Mouse (Mus musculus): Measurements from ENCODE around the gene Riiad1.

Riiad1 gene

DNA sequence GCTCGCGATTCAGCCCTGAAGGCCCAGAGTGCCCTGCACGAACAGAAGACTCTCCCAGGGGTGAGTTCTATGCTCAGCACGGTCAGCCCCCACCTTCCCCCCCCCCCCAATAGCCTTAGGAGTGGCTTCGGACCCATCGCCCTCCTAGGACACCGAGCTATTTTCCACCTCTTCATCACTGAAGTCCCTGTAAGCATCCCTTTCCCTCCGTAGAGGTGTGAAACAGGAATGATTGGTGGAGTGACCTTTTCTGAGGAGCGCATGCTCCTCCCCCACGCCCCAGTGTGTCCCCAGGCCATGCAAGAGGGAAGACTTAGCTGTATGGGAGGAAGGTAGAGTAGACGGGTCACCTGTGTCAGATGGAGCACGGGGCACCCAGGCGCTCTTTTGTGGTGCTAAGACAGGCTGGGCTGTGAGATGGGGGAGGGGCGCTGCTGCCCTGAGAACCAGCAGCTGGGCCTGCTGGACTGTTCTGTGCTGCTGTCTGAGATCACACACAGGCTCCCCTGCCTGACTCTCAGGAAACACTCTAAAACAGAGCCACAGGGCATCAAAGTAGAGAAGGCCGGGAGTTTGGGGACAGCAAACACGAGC, at the start of gene Riiad1:
Gene Riiad1, minus strand, starts transcription at position 51 of the 594 bp plus-strand sequence.
- no peak for DNase-seq (ENCODE audit: low spot score in 2 of 2)

DNA sequence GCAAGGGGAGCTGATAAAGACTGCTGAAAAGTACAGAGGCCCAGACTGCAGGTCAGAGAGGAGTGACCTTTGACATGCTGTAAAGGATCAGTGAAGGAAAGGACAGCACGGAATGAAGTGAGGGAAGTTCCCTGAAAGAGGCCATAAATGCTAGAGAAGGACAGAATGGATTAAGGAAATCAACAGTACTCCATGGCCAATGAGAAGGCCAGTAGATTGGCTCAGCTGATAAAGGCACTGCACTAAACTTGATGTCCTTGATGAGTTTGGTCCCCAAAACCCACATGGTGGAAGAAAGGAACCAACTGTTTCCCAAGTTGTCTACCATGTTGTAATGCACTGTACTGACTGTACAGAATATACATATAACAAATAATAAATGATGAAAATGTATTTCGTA, 46.6 kb upstream of the Riiad1 start:
- DNase-seq (ENCODE audit: low spot score in 2 of 2), result no peak

DNA sequence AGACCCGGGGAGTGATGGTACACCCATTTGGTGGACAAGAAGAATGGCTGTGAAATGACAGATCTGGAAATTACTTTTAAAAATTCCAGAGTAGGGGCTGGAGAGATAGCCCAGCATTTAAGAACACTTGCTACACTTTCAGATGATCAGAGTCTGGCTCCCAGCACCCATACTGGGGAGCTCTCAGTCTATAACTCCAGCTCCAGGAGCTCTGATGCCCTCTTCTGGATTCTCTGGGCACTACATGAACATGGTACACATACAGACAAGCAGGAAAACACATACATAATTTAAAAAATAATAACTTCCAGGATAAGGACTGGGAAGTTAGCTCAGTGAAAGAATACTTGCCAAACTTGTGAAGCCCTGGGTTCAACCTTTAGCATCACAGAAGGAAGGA, 26.5 kb upstream of the Riiad1 start:
- no peak for DNase-seq (ENCODE audit: low spot score in 2 of 2)

DNA sequence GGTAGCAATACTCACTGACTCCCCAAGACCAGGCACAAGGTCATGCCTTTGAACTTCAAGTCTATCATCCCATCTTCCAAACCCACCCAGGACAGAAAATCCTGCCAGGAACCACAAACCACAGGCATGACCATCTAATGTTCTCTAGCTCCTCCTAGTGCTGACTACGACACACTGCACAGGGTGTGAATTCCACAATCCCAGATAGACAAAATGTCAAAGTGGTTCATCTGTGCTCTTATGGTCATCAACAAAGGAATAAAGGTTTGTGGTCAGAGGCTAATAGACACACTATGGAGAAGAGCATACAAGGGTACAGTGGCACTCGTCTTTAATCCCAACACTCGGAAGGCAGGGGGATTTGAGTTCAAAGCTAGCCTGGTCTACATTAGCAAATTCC, 22.1 kb upstream of the Riiad1 start:
- no peak for DNase-seq (ENCODE audit: low spot score in 2 of 2)

DNA sequence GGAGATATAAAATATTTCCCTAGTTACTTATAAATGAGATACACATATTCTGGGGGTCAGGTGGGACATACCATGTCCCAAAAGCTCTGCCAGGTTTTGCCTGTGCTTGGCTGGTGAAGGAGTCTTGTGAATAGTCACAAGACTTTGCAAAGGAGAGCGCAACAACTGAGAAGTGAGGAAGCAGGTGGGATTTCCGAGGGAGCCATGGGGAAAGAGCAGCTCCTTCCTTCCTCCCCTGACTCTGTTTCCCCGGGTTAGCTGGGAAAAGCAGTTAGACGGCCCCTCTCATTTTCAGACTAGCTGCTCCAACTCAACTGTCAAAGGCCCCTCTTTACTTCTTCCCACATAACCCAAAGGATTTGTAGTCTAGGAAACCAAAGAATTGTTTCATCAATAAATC, 17.0 kb upstream of the Riiad1 start:
- DNase-seq (ENCODE audit: low spot score in 2 of 2), result no peak

DNA sequence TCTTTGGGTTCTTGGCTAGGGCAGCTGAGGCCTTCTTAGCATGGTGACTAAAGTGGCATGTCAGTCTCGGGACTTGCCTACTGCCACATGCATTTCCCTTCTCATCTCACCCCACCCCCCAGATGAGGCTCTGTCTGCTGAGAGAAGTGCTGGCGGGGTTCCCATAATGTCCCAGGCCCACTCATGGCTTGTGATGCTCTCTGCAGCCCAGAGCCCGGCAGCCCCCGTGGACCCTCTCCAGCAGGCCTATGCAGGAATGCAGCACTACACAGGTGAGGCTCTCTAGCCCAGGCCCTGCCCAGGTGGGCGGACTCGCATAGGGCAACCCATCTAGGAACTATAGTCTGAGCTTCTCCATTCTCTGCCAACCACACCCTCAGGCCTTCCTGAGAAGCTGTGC, 7.4 kb upstream of the Riiad1 start:
- no peak for DNase-seq (ENCODE audit: low spot score in 2 of 2)

DNA sequence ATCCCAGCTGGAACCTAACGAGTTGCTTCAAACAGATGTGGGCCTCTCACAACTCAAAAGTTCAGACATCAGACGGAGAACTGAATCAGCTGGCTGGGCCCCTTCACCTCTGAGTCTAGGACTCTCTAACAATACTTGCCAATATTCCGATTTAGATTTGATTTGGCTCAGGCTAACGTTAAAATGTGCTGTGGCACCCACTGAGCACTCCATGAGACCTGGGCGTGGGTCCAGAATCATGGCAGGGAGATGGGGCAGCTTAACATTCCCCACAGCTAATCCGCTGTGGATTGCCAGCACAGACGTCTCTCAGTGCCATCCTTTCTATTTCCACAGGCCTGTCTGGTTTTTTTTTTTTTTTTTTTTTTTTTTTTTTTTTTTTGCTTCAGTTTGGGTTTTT, 5.8 kb upstream of the Riiad1 start:
- no peak for DNase-seq (ENCODE audit: low spot score in 2 of 2)

DNA sequence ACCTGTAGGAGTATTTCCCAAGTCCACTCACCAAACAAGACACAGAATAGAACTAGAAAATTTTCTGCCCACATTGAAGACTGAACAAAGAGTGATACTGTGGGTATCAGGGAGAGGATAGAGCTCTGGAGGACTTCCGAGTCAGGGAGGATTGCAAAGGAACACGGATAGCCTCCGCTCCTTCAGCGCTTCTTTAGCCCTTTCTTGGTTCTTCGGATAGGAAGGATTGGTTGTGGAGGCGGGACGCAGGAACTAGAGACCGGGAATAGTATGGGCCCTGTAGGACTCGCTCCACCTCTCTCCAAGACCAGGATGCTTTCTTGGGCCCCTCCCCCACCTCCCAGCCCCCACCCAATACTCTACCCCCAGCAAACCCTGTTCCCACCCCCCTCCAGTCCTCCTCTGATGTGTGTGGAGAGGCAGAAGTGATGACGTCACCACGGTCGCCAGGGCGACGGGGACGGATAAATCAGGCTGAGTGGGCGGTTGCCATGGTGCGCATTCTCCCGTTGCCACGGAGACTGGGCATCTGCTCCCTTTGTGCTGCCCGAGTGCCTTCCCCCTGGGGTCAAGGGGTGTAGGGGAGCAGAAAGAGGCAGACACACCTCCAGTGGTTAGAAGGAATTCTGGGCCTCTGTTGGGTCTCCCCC, 3.8 kb upstream of the Riiad1 start:
- peak; percentile 97 for DNase-seq (ENCODE audit: low spot score in 2 of 2)

DNA sequence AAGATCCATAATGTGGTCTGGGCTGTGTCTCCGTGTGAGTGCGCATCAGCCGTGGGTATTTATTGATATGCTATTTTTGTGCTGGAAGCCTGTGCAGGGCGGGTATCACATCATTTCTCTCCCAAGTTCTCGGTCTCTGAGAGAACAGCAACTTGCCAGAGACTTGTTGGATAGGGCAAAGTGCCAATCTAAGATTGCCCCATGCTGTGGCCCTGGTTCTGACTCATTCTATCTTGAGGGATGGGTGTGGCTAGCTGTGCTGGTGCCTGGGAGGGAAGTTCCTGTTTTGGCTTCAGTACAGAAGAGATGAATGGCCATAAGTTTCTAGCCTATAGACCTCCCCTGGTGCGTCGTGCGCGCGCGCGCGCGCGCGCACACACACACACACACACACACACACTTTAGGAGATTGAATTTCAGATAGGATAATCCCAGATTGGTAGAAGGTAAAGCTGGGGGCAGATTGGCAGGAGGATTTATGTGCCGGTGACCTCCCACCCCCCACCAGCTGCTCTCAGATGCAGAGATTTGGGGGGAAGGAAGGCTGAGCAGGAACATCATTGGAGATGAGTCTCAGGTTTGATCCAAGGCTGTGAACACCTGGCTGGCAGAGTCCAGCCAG, 2.7 kb upstream of the Riiad1 start:
- DNase-seq (ENCODE audit: low spot score in 2 of 2), result no peak

DNA sequence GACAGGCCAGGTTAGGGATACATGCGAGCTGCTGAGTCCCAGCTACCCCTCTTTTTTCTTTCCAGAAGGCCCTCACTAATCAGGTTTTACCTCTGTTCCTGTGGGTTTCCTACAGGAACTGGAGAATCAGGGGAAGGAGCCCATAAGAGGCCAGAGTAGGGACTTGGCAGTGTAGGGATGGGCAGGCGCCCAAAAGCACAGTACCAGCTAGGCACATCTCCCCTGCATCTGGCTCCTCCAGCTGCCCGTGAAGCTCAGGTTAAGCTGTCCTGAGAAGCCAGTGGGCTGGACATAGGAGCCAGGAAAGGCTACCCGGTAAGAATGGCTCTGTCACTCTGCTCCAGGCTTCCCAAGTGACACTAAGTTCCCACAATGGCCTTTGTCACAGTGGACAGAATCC, 1.3 kb upstream of the Riiad1 start:
- DNase-seq (ENCODE audit: low spot score in 2 of 2), result no peak

DNA sequence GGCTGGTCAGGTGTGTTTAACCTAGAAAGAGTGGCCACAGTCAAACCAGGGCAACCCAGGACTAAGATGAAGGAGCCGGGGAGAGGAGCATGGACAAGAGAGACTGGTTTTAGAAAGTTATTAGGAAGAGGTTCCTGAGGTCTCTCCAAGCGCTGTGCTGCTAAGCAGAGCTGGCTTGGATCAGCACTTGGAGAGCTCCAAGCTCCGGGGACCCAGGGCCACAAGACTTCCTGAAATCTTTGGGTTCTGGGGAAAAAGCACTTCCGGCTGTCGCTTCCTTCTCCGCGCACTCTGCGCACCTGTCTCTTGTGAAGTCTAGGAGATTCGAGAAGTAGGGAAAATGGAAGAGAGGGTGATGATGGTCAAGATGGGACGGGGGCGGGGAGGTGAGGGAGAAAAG, 577 bp downstream of the Riiad1 start:
- no peak for DNase-seq (ENCODE audit: low spot score in 2 of 2)

DNA sequence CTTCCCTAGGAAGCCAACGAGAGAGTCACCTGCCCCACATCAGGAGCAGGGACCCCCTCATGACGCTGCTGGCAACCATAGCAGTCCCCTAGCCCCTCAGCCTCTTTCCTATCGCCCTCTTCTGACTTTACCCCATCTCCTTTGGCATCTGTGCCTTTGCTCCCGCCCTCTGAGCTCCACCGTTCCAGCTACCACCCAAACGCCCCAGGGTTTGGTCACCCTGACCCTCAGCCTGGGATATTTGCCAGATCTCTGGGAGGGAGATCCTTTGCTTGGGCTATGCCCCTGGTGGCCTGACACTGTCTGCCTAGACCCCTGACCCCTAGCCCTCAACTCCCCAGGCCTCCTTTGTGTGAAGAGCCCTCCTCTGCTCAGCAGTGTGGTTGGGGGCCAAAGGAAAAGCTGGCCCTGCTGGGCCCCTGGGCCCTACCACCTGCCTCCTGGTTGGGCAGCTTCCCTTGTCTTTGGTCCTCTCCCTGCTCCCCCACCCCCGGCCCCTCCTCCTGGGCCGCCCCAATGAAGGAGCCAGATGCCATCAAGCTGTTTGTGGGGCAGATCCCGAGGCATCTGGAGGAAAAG, 1.5 kb downstream of the Riiad1 start:
- no peak for DNase-seq (ENCODE audit: low spot score in 2 of 2)

DNA sequence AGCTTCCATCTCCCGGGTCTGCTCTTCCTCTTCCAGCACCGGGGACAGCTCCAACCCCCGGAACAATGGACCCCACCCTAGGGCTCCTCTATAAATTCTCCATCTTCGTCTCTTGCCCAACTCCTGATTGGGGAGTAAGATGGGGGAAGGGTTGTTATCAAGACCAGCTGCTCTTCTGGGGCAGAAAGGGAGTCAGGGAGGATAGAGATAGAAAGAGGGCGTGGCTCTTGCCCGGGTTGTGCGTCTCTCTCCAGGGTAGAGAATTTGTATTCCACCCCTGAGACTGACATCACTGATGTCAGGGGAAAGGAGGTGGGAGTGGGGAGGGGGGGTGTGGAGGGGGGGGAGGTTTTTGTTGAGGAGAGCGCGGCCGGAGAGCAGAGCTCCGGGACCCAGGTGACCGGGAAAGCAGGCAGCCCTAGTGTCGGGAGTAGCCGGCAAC, 2.1 kb downstream of the Riiad1 start, which contains the start of gene Celf3:
Gene Celf3, plus strand, starts transcription at position 315 of the 442 bp plus-strand sequence.
- peak in 1 of 2 experiments; percentile 77 for DNase-seq (ENCODE audit: low spot score in 2 of 2)

DNA sequence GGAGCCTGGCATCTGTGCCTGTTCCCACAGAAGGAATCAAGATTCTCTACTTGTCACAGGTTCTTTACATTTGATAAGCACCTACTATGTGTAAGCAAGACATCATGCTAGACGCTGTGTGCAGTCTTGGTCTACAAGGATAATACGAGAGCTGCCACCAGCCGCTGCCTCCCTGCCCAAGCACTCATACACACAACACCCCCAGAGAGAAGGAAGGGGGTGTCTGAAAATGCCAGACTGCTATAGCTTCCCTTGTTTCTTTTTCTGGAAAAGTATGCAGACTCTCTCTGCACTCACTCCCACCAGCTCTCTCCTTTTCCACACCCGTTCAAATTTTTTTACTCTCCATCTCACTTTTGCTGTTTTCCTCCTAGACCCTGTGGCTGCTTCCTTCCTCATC, 2.7 kb downstream of the Riiad1 start:
- peak; percentile 58 to 77 for DNase-seq (ENCODE audit: low spot score in 2 of 2)

DNA sequence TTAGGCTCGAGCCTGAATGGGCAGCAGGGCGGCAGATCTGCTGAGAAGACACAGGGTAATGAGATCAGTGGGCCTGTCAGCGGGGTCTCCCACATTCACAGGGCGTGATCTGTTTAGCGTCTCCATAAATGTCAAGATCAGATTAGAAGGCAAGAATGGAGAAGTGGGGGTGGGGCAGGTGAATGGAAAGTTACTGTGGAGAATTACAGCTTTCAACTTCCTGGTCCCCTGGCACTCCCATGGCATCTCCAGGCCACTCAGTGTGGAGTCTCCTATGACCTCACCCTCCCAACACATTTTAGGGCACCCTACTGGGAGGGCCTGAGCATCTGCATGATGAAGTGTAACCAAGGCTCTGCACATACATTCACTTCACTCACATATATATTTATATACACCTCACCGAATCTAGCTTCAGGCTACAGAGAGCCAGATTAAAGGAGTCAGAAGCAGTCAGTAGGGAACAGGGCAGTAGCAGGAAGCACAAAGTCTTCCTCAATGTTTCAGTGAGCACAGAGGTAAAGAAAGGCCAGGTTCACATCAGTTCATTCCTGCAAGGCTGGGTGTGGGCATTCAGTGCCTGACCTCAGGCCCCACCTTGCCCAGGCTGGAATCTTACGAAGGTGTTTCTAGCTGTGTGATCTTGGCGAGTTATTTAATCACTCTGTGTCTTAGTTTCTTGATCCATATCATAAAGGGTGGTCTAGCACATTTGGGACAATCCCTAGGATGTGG, 3.7 kb downstream of the Riiad1 start:
- no peak for DNase-seq (ENCODE audit: low spot score in 2 of 2)

DNA sequence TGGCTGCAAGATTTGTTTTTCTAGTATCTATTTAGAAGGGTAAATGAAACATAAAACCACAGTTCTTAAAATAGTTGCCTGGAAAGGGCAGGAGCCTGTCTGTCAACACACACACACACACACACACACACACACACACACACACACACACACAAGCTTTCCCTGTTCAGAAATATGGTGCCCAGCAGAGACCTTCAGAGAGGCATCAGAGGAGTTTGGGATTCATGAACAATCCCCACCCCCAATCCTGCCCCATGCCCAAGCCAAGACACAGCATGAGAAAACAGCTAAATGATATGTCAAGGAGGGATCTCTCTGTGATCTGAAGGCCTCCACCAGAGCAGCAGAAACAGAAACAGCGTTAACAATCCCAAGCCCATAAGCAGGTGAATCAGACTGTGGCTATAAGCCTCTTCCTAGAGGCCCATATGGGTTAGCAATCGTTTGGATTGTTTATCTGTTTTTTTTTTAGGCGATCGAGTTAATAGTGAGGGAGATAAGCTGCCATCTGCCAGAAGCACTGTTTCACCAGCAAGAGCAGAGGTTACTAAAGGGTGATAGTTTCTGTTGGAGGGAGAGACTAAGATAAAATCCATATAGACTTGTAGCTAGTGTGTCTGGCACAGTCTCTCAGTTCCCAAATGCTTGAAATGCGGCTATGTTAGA, 6.4 kb downstream of the Riiad1 start:
- DNase-seq (ENCODE audit: low spot score in 2 of 2), result no peak

DNA sequence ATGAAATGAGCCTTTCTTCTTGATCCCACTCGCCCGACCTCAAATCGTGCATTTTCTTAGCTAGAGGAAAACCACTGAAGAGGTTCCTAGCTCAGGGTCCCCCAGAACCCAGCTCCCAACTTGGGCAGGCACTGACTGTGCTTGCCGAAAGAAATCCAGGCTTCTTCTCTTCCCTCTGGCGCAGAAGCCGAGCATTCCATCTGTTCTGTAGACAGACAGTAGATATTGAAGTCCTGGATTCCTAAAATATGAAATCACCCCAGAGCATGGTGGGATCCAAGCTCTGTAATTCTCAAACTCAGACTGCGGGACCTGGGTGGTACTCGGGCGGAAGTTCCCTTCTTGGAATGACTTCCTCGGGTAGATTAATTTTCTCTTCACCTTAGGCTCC, 7.0 kb downstream of the Riiad1 start:
- no peak for DNase-seq (ENCODE audit: low spot score in 2 of 2)

DNA sequence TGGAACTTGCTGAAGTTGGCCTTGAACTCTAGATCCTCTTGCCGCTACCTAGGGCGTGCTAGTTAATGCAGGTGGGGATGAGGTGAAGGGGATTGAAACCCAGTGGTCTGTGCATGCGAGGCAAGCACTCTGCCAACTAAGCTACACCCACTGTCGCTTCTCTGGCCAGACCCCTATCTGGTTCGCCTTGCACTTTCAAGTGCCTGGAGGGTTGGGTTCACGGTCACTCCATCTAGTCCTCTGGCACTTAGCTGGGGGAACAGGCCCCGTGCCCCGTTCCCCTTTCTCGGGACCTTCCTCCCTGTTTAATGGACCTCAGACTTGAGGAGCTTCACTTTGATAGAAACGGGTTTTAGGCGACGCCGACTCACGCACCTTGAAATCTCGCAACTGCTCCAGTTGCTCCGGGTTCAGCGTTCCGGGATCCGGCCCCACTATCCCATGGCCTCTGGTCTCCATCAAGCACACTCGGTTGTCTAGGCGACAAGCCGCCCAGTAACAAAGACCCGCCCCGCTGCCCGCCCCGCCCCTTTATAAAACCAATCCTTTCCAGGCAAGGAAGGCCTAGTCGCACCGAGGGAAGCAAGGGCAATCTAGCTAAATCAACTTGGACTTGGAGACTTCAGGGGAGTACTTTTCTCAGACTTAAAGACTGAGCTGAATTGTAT, 7.6 kb downstream of the Riiad1 start:
- DNase-seq (ENCODE audit: low spot score in 2 of 2), result no peak

DNA sequence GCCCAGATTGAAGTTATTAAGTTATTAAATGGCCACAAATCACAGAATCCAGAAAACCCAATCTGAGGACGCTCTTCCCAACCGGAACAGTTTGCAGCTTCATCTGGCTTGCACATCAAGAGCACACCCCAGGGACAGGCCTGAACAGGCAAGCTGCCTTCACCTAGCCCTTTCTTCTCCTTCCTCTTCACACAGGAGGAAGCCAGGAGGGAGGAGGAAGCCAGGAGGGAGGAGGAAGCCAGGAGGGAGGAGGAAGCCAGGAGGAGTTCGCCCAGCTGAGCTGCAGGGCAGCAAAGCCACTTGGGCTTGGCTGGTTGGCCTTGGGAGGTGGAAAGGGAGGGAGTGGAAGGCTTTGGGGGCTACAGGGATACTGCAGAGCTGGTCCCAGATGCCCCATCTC, 11.2 kb downstream of the Riiad1 start:
- DNase-seq (ENCODE audit: low spot score in 2 of 2), result no peak

DNA sequence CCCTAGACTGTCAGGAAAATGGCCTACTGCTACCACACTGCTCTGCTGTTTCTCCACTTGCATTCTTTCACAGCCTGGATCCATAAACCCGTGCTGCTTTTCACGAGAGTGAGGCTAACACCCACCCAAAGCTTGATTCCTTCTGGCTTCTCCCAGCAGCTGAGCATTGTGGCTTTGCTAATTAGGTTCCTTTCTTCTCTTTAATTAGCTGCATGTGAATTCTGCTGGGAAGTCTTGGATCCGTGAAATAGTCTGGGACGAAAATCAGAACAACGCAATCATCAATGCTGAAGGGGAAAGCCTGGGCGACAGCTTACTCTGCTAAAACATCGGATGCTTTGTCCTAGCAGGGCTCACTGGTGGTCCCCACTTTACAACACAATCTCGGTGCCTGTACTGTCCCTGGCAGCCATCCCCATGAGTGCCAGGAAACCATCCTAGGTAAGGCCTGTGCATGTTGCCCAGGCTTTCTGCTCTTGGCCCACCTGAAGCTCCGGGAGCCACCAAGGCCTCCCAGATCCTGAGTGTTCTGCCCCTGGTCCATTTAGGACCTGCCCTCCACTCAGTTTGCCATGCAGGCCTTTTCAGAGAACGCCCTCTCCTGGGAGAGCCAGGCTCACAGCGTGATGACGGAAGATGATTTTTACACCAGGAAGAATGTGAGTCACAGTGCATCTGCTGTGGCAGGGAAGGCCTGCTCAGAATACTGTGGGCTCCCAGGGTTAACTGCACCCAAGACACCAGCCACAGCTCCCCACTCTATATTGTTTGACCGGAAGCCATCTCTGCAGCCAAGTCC, 14.3 kb downstream of the Riiad1 start:
- DNase-seq (ENCODE audit: low spot score in 2 of 2), result peak; percentile 66 to 74

All from right cerebral cortex, postnatal 36 days (tissue).